Mouse (Mus musculus) spleen, adult 2 months (tissue): Measurements from ENCODE around the gene Taf6l.

Experiments
- CTCF ChIP-seq: fragments of 200-500 bp; IDR thresholded peaks from 2 replicates; pipeline ENCODE4 v1.5.1; 2011; ENCODE audit warnings: mild to moderate bottlenecking, inconsistent platforms; ENCODE audit not compliant: insufficient read depth, insufficient read length, insufficient replicate concordance; ENCODE audit errors: extremely low read depth
- POLR2A ChIP-seq: fragments of 200-500 bp; IDR thresholded peaks from 2 replicates; pipeline ENCODE4 v1.6.1; 2011; ENCODE audit warnings: low read depth, low read length, inconsistent platforms

- TF ChIP-seq CTCF (no peak), POLR2A (no peak)
Measured at GRCm38 (mm10) chr19:8763276-8763675, 22.9 kb downstream of the Taf6l start.
